In genomic region chr2:138659376-138659775, GRCm38 (mm10) we compare ENCODE assay signal across 23 mouse cellular contexts.
DNase-seq lines count a peak whose midpoint lies in the region; ATAC-seq and TF ChIP-seq lines count a peak whose summit lies in the region.
"Had no signal": no experiment of that assay in that cellular context is flagged by ENCODE, and none has a peak within 500 bp of the region (broad histone marks: within the 10 kb centered on the region; RNA-seq: fewer than 3 reads in every experiment).

No protein-coding gene starts in this region.

- H3K9me3 ChIP-seq in midbrain, postnatal 0 days (ENCODE audit: low read length): no peaks in the 10 kb centered on the region
- no peaks in the 10 kb centered on the region for H3K9me3 ChIP-seq in midbrain, embryonic 14.5 days (ENCODE audit: control insufficient read depth, low read length)
- H3K9me3 ChIP-seq in stomach, postnatal 0 days (ENCODE audit: control insufficient read depth, low read length): no peaks in the 10 kb centered on the region
- H3K9me3 ChIP-seq: heart, embryonic 12.5 days; hindbrain, embryonic 15.5 days; midbrain, embryonic 15.5 days had no signal

- no peak for TF ChIP-seq CTCF in midbrain, postnatal 0 days (IDR thresholded peaks at IDR 0.05)
- TF ChIP-seq CTCF in stomach, postnatal 0 days (IDR thresholded peaks at IDR 0.05; ENCODE audit: low read depth): no peak

- no peak overlapping the region for H3K4me3 ChIP-seq in midbrain, postnatal 0 days (ENCODE audit: low read depth, low read length)
- no peak overlapping the region for H3K4me3 ChIP-seq in midbrain, embryonic 14.5 days (replicated peaks; ENCODE audit: low read depth, low read length)
- H3K4me3 ChIP-seq in stomach, postnatal 0 days (ENCODE audit: low read depth, low read length): no peak overlapping the region
- H3K4me3 ChIP-seq: heart, adult 2 months; heart, embryonic 12.5 days; hindbrain, embryonic 15.5 days; midbrain, embryonic 15.5 days had no signal

- H3K27me3 ChIP-seq in midbrain, postnatal 0 days (ENCODE audit: insufficient read depth, low read length): no peaks in the 10 kb centered on the region
- no peaks in the 10 kb centered on the region for H3K27me3 ChIP-seq in midbrain, embryonic 14.5 days (ENCODE audit: control insufficient read depth, insufficient read depth, low read length)
- H3K27me3 ChIP-seq in stomach, postnatal 0 days (ENCODE audit: control insufficient read depth, insufficient read depth, low read length): no peaks in the 10 kb centered on the region
- H3K27me3 ChIP-seq: CH12.LX; heart, embryonic 12.5 days; hindbrain, embryonic 15.5 days; midbrain, embryonic 15.5 days had no signal

- DNase-seq in cerebellum, adult 11 months: no peak
- peak; percentile 32 for DNase-seq in midbrain, postnatal 0 days (ENCODE audit: low spot score)
- no peak for DNase-seq in midbrain, embryonic 14.5 days
- peak; percentile 42 to 46 for DNase-seq in cerebellum, postnatal 14 days
- DNase-seq in stomach, postnatal 0 days (ENCODE audit: low spot score): no peak
- DNase-seq in testis, postnatal 10 days (ENCODE audit: low spot score): no peak
- DNase-seq: adrenal gland, adult 8-10 months; gastrocnemius, postnatal 36 days; heart, adult 2 months; kidney, adult 18-20 months; kidney, postnatal 4 days; layer of hippocampus, postnatal 36 days; liver; lung, adult 2 months; lung, postnatal 14 days; thymus, postnatal 14 days had no signal

- H3K9ac ChIP-seq in midbrain, postnatal 0 days (replicated peaks; ENCODE audit: low read length, poor library complexity, severe bottlenecking): no peak overlapping the region
- no peak overlapping the region for H3K9ac ChIP-seq in midbrain, embryonic 14.5 days (replicated peaks; ENCODE audit: low read length)
- H3K9ac ChIP-seq in stomach, postnatal 0 days (ENCODE audit: low read length): no peak overlapping the region
- H3K9ac ChIP-seq: heart, embryonic 12.5 days; hindbrain, embryonic 15.5 days; liver, embryonic 14.5 days; midbrain, embryonic 15.5 days had no signal

- TF ChIP-seq EP300 in stomach, postnatal 0 days (optimal IDR thresholded peaks at IDR 0.05): no peak

- no peak overlapping the region for H3K27ac ChIP-seq in midbrain, postnatal 0 days (ENCODE audit: low read depth, low read length)
- no peak overlapping the region for H3K27ac ChIP-seq in midbrain, embryonic 14.5 days (replicated peaks; ENCODE audit: low read depth, low read length)
- H3K27ac ChIP-seq in stomach, postnatal 0 days (replicated peaks): no peak overlapping the region
- H3K27ac ChIP-seq: heart, adult 2 months; hindbrain, embryonic 15.5 days; liver, embryonic 14.5 days; midbrain, embryonic 15.5 days had no signal

- ATAC-seq in cerebellum, adult (ENCODE audit: insufficient number of reproducible peaks, low FRiP score, low TSS enrichment): peak; percentile 42; the same call in 1 of the 2 replicates
- no peak for ATAC-seq in midbrain, postnatal 0 days (ENCODE audit: low FRiP score)
- ATAC-seq in midbrain, embryonic 14.5 days (ENCODE audit: low FRiP score, low TSS enrichment): no peak
- ATAC-seq in stomach, postnatal 0 days (ENCODE audit: low FRiP score, low TSS enrichment): no peak
- ATAC-seq: forebrain, embryonic 14.5 days; midbrain, embryonic 15.5 days had no signal

- no peak overlapping the region for H3K4me2 ChIP-seq in midbrain, postnatal 0 days (ENCODE audit: low read depth, low read length, poor library complexity, severe bottlenecking)
- H3K4me2 ChIP-seq in midbrain, embryonic 14.5 days (ENCODE audit: low read length): no peak overlapping the region
- H3K4me2 ChIP-seq in stomach, postnatal 0 days (replicated peaks; ENCODE audit: low read depth): no peak overlapping the region
- H3K4me2 ChIP-seq: heart, embryonic 12.5 days; hindbrain, embryonic 15.5 days; midbrain, embryonic 15.5 days had no signal

- no peaks in the 10 kb centered on the region for H3K36me3 ChIP-seq in midbrain, postnatal 0 days (ENCODE audit: insufficient read depth, low read length)
- no peaks in the 10 kb centered on the region for H3K36me3 ChIP-seq in midbrain, embryonic 14.5 days (ENCODE audit: control insufficient read depth, insufficient read depth, low read length)
- no peaks in the 10 kb centered on the region for H3K36me3 ChIP-seq in stomach, postnatal 0 days (ENCODE audit: control insufficient read depth, insufficient read depth, low read length)
- H3K36me3 ChIP-seq: heart, embryonic 12.5 days; hindbrain, embryonic 15.5 days; midbrain, embryonic 15.5 days had no signal

- H3K4me1 ChIP-seq in midbrain, postnatal 0 days (ENCODE audit: insufficient read depth, low read length): no peaks in the 10 kb centered on the region
- H3K4me1 ChIP-seq in midbrain, embryonic 14.5 days (ENCODE audit: control insufficient read depth, insufficient read depth, low read length): no peaks in the 10 kb centered on the region
- H3K4me1 ChIP-seq in stomach, postnatal 0 days (replicated peaks; ENCODE audit: control insufficient read depth, insufficient read depth): no peaks in the 10 kb centered on the region
- H3K4me1 ChIP-seq: hindbrain, embryonic 15.5 days had no signal

Comparison
In these comparisons a context has a peak if more than half of its experiments do, and no peak if none do; other contexts are left out.
1. DNase-seq: peak in midbrain, postnatal 0 days (single experiment) and cerebellum, postnatal 14 days (2 of 2); none in cerebellum, adult 11 months (single experiment), midbrain, embryonic 14.5 days (single experiment), stomach, postnatal 0 days (single experiment) and testis, postnatal 10 days (single experiment).